Mouse (Mus musculus) heart, postnatal 0 days (tissue): ENCODE data around the gene Eps8.
"Not testable (repeated sequence)": the region's sequence is repeated elsewhere in the genome, so short reads cannot be mapped to it uniquely, and the experiment has no call there.

Experiments used
- CTCF ChIP-seq: IDR thresholded peaks from 2 replicates; pipeline ENCODE4 v1.5.1; 2016; ENCODE audit warnings: antibody characterized with exemption, control low read depth, low read depth
- EP300 ChIP-seq: IDR thresholded peaks from 2 replicates; pipeline ENCODE4 v1.6.1; 2016; ENCODE audit warnings: antibody characterized with exemption, low read depth

DNA sequence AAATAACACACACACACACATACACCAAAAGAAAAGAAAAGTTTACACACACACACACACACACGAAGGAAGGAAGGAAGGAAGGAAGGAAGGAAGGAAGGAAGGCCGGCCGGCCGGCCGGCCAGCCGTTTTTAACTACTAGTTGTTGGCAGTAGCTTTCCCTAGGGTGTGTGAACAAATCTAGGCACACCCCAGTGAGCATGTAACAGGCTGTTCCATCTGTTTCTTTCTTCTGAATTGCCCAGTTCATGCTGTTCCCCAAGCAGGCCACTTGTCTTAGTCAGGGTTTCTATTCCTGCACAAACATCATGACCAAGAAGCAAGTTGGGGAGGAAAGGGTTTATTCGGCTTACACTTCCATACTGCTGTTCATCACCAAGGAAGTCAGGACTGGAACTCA lies 208.6 kb downstream of the Eps8 start:
- not testable (repeated sequence) for TF ChIP-seq CTCF, EP300
